Mouse (Mus musculus) frontal cortex, postnatal 14 days (tissue): Measurements from ENCODE around the gene P4ha1.
"Not testable (repeated sequence)": the region's sequence is repeated elsewhere in the genome, so short reads cannot be mapped to it uniquely, and the experiment has no call there.

Source experiments
- DNase-seq, 2 experiments: peaks; one replicate each; pipeline ENCODE4 v3.0.0; 2022; ENCODE audit warnings: low spot score in 2 of 2

The P4ha1 gene

GRCm38 (mm10) chr10:59323100-59323487 lies at the start of gene P4ha1:
TSS of gene P4ha1 (plus strand) at chr10:59323296.
- peak; percentile 98 for DNase-seq

GRCm38 (mm10) chr10:59275745-59276144 lies 47.4 kb upstream of the P4ha1 start:
- no peak for DNase-seq

GRCm38 (mm10) chr10:59277116-59277515 lies 46.0 kb upstream of the P4ha1 start:
- DNase-seq: no peak

GRCm38 (mm10) chr10:59277729-59278475 lies 45.2 kb upstream of the P4ha1 start:
- DNase-seq: no peak

- no peak for DNase-seq
Observed at GRCm38 (mm10) chr10:59283164-59283563, 39.9 kb upstream of the P4ha1 start.

- no peak for DNase-seq
Observed at GRCm38 (mm10) chr10:59283749-59284148, 39.3 kb upstream of the P4ha1 start.

- no peak for DNase-seq
Observed at GRCm38 (mm10) chr10:59285530-59285929, 37.6 kb upstream of the P4ha1 start.

- no peak for DNase-seq
Observed at GRCm38 (mm10) chr10:59287251-59287650, 35.8 kb upstream of the P4ha1 start.

GRCm38 (mm10) chr10:59287662-59288061 lies 35.4 kb upstream of the P4ha1 start:
- DNase-seq: no peak

- no peak for DNase-seq
Observed at GRCm38 (mm10) chr10:59289062-59289461, 34.0 kb upstream of the P4ha1 start.

GRCm38 (mm10) chr10:59291536-59291935 lies 31.6 kb upstream of the P4ha1 start:
- no peak for DNase-seq

GRCm38 (mm10) chr10:59292079-59292478 lies 31.0 kb upstream of the P4ha1 start:
- DNase-seq: no peak

- DNase-seq: peak; percentile 81 to 86
Observed at GRCm38 (mm10) chr10:59292558-59292957, 30.5 kb upstream of the P4ha1 start.

GRCm38 (mm10) chr10:59295241-59295811 lies 27.8 kb upstream of the P4ha1 start:
- DNase-seq: peak in 1 of 2 experiments; percentile 54

- peak; percentile 56 to 59 for DNase-seq
Observed at GRCm38 (mm10) chr10:59296261-59296660, 26.8 kb upstream of the P4ha1 start.

- not testable (repeated sequence) for DNase-seq
Observed at GRCm38 (mm10) chr10:59302671-59303070, 20.4 kb upstream of the P4ha1 start.

- DNase-seq: no peak
Observed at GRCm38 (mm10) chr10:59308993-59309715, 13.9 kb upstream of the P4ha1 start.

GRCm38 (mm10) chr10:59310124-59310523 lies 13.0 kb upstream of the P4ha1 start:
- DNase-seq: no peak

GRCm38 (mm10) chr10:59310691-59311457 lies 12.2 kb upstream of the P4ha1 start:
- DNase-seq: no peak

- DNase-seq: no peak
Observed at GRCm38 (mm10) chr10:59311881-59312280, 11.2 kb upstream of the P4ha1 start.

GRCm38 (mm10) chr10:59321112-59321511 lies 2.0 kb upstream of the P4ha1 start:
- DNase-seq: no peak

GRCm38 (mm10) chr10:59322271-59322670 lies 825 bp upstream of the P4ha1 start:
- DNase-seq: no peak
